Mouse (Mus musculus) layer of hippocampus, adult 8-10 months (tissue): ENCODE measurements around the gene Bricd5. TPM values are rescaled to one million over a fixed set of nuclear protein-coding genes. Genes with fewer than 3 reads are reported as not detected.

ENCODE experiments used
- DNase-seq, 2 experiments: peaks; one replicate each; pipeline ENCODE4 v3.0.0; 2022; ENCODE audit warnings: low spot score in 2 of 2
- total RNA-seq, 4 experiments: library from RNA; stranded (reverse); gene quantifications; 2 replicates each; pipeline ENCODE4 v1.2.4; 2022

Gene Bricd5
- total RNA-seq, 4 experiments from 2014 or later: 0.90 to 2.0 (median 1.4) TPM

GRCm38 (mm10) chr17:24524734-24525133 is 51.0 kb downstream of the Bricd5 start:
- no peak for DNase-seq

Other genes with a start within 250 kb of the Bricd5 start
- 1 to 10 TPM; 5.1 to 8.0 (median 7.5) TPM for gene Ccnf, start 222.4 kb upstream of the Bricd5 start, total RNA-seq
- 1 to 10 TPM in 1 of 4 experiments, under 1 TPM in 3; 0.49 to 1.1 (median 0.75) TPM for gene Abca17, start 122.8 kb upstream of the Bricd5 start, total RNA-seq
- 10 to 100 TPM; 63.7 to 69.3 (median 67.1) TPM for gene Abca3, start 121.9 kb upstream of the Bricd5 start, total RNA-seq
- 100 to 1,000 TPM; 122 to 134 (median 134) TPM for gene Rnps1, start 59.3 kb upstream of the Bricd5 start, total RNA-seq
- gene Eci1, start 47.2 kb upstream of the Bricd5 start, total RNA-seq: 10 to 100 TPM; 23.1 to 33.9 (median 27.9) TPM
- 10 to 100 TPM in 1 of 4 experiments, 1 to 10 TPM in 3; 5.8 to 12.1 (median 8.2) TPM for gene Dnase1l2, start 30.8 kb upstream of the Bricd5 start, total RNA-seq
- 10 to 100 TPM; 31.0 to 44.2 (median 38.4) TPM for gene E4f1, start 3.6 kb upstream of the Bricd5 start, total RNA-seq
- gene Pgp, start 3.5 kb upstream of the Bricd5 start, total RNA-seq: 10 to 100 TPM; 54.8 to 62.3 (median 57.7) TPM
- gene Mlst8, start 5.2 kb downstream of the Bricd5 start, total RNA-seq: 10 to 100 TPM; 39.7 to 43.9 (median 41.9) TPM
- gene Caskin1, start 14.7 kb downstream of the Bricd5 start, total RNA-seq: 100 to 1,000 TPM; 134 to 172 (median 153) TPM
- gene Traf7, start 54.1 kb downstream of the Bricd5 start, total RNA-seq: 100 to 1,000 TPM in 2 of 4 experiments, 10 to 100 TPM in 2; 82.9 to 106 (median 97.4) TPM
- gene Rab26, start 60.3 kb downstream of the Bricd5 start, total RNA-seq: 10 to 100 TPM; 63.4 to 66.7 (median 65.6) TPM
- 100 to 1,000 TPM in 1 of 4 experiments, 10 to 100 TPM in 3; 72.1 to 120 (median 88.4) TPM for gene Pkd1, start 76.0 kb downstream of the Bricd5 start, total RNA-seq
- 100 to 1,000 TPM; 149 to 212 (median 191) TPM for gene Tsc2, start 158.7 kb downstream of the Bricd5 start, total RNA-seq
- gene Nthl1, start 158.8 kb downstream of the Bricd5 start, total RNA-seq: 1 to 10 TPM; 6.5 to 9.1 (median 7.6) TPM
- gene Slc9a3r2, start 176.4 kb downstream of the Bricd5 start, total RNA-seq: 10 to 100 TPM; 41.9 to 48.7 (median 44.1) TPM
- 1 to 10 TPM in 3 of 4 experiments, not detected in 1; 1.1 to 2.6 (median 2.5) TPM for gene Npw, start 184.6 kb downstream of the Bricd5 start, total RNA-seq
- 10 to 100 TPM; 36.8 to 41.6 (median 38.2) TPM for gene Zfp598, start 195.8 kb downstream of the Bricd5 start, total RNA-seq
- gene Syngr3, start 216.1 kb downstream of the Bricd5 start, total RNA-seq: 100 to 1,000 TPM; 137 to 165 (median 150) TPM
- gene Gfer, start 222.3 kb downstream of the Bricd5 start, total RNA-seq: 10 to 100 TPM; 17.9 to 23.4 (median 21.1) TPM
- 1 to 10 TPM; 2.0 to 4.3 (median 3.4) TPM for gene Noxo1, start 222.3 kb downstream of the Bricd5 start, total RNA-seq
- gene Tbl3, start 233.8 kb downstream of the Bricd5 start, total RNA-seq: 10 to 100 TPM; 24.2 to 32.3 (median 27.8) TPM
- under 1 TPM in 2 of 4 experiments, not detected in 2; 0.36 to 0.47 TPM for gene Rnf151, start 244.2 kb downstream of the Bricd5 start, total RNA-seq
- 100 to 1,000 TPM; 282 to 365 (median 323) TPM for gene Rps2, start 244.2 kb downstream of the Bricd5 start, total RNA-seq